Mouse (Mus musculus) G1E (cell line): ENCODE measurements around the gene Tgfa. TPM values are rescaled to one million over a fixed set of nuclear protein-coding genes. Genes with fewer than 3 reads are reported as not detected.

ENCODE experiments used
- ATAC-seq: 2 replicates; pipeline ENCODE4 v1.8.0; 2016; ENCODE audit warnings: mild to moderate bottlenecking; ENCODE audit not compliant: insufficient number of reproducible peaks, poor library complexity, low FRiP score, severe bottlenecking; ENCODE audit errors: extremely low read depth
- DNase-seq: peaks from one replicate; pipeline ENCODE4 v3.0.0; 2012; ENCODE audit warnings: low spot score
- H3K27me3 ChIP-seq: 2 replicates; pipeline ENCODE4 v1.6.1; 2012; ENCODE audit warnings: mild to moderate bottlenecking, low read length, inconsistent platforms; ENCODE audit not compliant: insufficient read depth
- H3K36me3 ChIP-seq: replicated peaks from 2 replicates; pipeline ENCODE3; 2012; ENCODE audit warnings: mild to moderate bottlenecking, inconsistent platforms
- H3K4me1 ChIP-seq: 2 replicates; pipeline ENCODE4 v1.6.1; 2012; ENCODE audit warnings: low read depth, low read length, inconsistent platforms, mixed read lengths; ENCODE audit not compliant: insufficient read depth
- H3K4me3 ChIP-seq: 2 replicates; pipeline ENCODE4 v1.5.1; 2012; ENCODE audit warnings: low read depth, mild to moderate bottlenecking, inconsistent platforms, low read length, moderate library complexity, mixed read lengths
- H3K9me3 ChIP-seq: replicated peaks from 2 replicates; pipeline ENCODE4 v1.6.1; 2012; ENCODE audit warnings: inconsistent platforms
- CTCF ChIP-seq: IDR thresholded peaks from 2 replicates; pipeline ENCODE4 v1.5.1; 2012; ENCODE audit warnings: low read depth, low read length, inconsistent platforms, mixed read lengths
- GATA1 ChIP-seq: IDR thresholded peaks from 2 replicates; pipeline ENCODE4 v1.6.1; 2012; ENCODE audit warnings: borderline replicate concordance, low read length, inconsistent platforms, mixed read lengths
- GATA2 ChIP-seq: IDR thresholded peaks from 2 replicates; pipeline ENCODE4 v1.6.1; 2012; ENCODE audit warnings: low read depth, low read length, inconsistent platforms, borderline replicate concordance
- POLR2AphosphoS5 ChIP-seq: IDR thresholded peaks from 2 replicates; pipeline ENCODE4 v1.6.1; 2012; ENCODE audit warnings: low read depth, low read length, inconsistent platforms; ENCODE audit not compliant: insufficient replicate concordance
- TAL1 ChIP-seq: conservative IDR thresholded peaks from 2 replicates; pipeline ENCODE4 v1.6.1; 2012; ENCODE audit warnings: low read depth, low read length, inconsistent platforms, mixed read lengths
- polyA plus RNA-seq: library from polyadenylated mRNA; stranded (reverse); fragments of >175 nt; gene quantifications from 2 replicates; pipeline ENCODE4 v1.2.3, GENCODE M21; 2012
- total RNA-seq, 2 experiments: library from RNA; stranded (forward) in 1 of 2; stranded (reverse) in 1 of 2; fragments of 200-1000 nt in 1 of 2; fragments of >200 nt in 1 of 2; fragmentation: Nextera tagmentation in 1 of 2; gene quantifications; 2 replicates each; pipeline ENCODE4 v1.2.3; 2014 to 2017

The Tgfa gene
- total and polyA plus RNA-seq, 3 experiments = 13.3 to 30.6 (median 28.8) TPM

- ATAC-seq (no peak), DNase-seq (no peak)
- Histone ChIP-seq H3K36me3 (peaks cover 76% of the 10 kb centered on the region), H3K27me3 (no peaks in the 10 kb centered on the region), H3K4me1 (peaks cover 30% of the 10 kb centered on the region), H3K4me3 (no peak overlapping the region), H3K9me3 (no peaks in the 10 kb centered on the region)
- TF ChIP-seq POLR2AphosphoS5 (no peak), GATA1 (no peak), CTCF (no peak), TAL1 (no peak), GATA2 (no peak)
Measured at GRCm38 (mm10) chr6:86209133-86210016, 14.4 kb downstream of the Tgfa start.

DNA sequence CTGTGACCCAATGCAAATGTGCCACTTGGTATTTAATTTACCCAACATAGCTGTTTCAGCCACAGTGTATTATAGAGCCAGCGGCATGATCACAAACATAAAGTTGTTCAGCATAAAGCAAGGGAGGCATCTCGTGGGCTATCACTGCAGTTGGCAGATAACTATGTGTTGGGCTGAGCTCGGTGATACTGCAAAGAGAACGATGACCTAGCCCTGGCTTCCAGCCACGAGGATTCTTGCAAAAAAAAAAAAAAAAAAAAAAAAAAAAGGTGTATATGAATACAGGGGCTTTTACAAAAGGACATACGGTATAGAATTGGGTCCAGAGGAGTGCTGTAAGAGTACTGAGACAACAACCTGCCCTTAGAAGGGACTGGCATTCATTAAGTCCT lies 15.0 kb downstream of the Tgfa start:
- DNase-seq (no peak), ATAC-seq (no peak)
- Histone ChIP-seq H3K27me3 (no peaks in the 10 kb centered on the region), H3K36me3 (peaks cover 79% of the 10 kb centered on the region), H3K9me3 (no peaks in the 10 kb centered on the region), H3K4me1 (peaks cover 37% of the 10 kb centered on the region), H3K4me3 (no peak overlapping the region)
- no peak for TF ChIP-seq TAL1
- TF ChIP-seq GATA1 = no peak
- TF ChIP-seq GATA2 = no peak
- TF ChIP-seq CTCF = no peak
- TF ChIP-seq POLR2AphosphoS5 = no peak

GRCm38 (mm10) chr6:86210619-86211018 lies 15.6 kb downstream of the Tgfa start:
- TF ChIP-seq GATA1 (no peak), TAL1 (no peak), CTCF (no peak), GATA2 (no peak), POLR2AphosphoS5 (no peak)
- peaks cover 79% of the 10 kb centered on the region for H3K36me3 ChIP-seq
- no peak for DNase-seq
- peaks cover 38% of the 10 kb centered on the region for H3K4me1 ChIP-seq
- H3K4me3 ChIP-seq = no peak overlapping the region
- no peaks in the 10 kb centered on the region for H3K27me3 ChIP-seq
- no peak for ATAC-seq
- H3K9me3 ChIP-seq = no peaks in the 10 kb centered on the region

- no peak for DNase-seq
- no peak for ATAC-seq
- TF ChIP-seq CTCF = no peak
- no peak for TF ChIP-seq POLR2AphosphoS5
- no peak for TF ChIP-seq GATA2
- no peak for TF ChIP-seq TAL1
- TF ChIP-seq GATA1 = no peak
- Histone ChIP-seq H3K27me3 (no peaks in the 10 kb centered on the region), H3K9me3 (no peaks in the 10 kb centered on the region), H3K4me3 (no peak overlapping the region), H3K36me3 (peaks cover 73% of the 10 kb centered on the region), H3K4me1 (peaks cover 36% of the 10 kb centered on the region)
Measured at GRCm38 (mm10) chr6:86211081-86211763, 16.2 kb downstream of the Tgfa start.

DNA sequence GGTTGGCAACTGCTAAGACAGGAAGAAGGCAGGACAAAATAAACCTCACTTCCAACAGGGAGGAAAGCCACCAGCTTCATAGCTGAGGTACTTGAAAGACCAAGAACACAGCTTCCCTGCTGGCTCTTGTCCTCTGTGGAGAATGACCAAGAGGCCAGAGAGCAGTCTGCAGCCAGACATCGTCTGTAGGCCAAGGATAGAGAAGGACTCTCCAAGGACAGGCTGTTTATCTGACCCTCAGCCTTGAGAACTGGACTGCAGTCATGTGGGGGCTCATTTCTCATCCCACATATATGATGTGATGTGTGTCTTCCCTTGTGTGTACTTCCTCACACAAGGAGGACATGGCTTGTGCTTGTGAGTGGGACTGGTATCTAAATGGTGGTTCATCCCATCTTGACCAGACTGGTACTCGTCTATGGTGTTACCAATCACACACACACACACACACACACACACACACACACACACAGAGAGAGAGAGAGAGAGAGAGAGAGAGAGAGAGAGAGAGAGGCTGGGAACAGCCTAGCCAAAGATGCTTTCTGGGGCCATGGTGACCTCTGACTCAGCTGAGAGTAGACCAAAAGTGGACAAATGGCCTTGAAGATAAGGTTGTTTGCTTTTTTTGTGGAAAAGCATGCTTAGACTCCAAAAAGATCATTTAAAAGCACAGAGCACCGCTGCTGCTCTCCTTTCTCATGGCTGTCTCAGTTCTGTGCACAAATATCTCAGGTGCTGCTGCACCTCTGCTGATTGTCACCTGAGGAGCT lies 18.0 kb downstream of the Tgfa start:
- Histone ChIP-seq H3K27me3 (no peaks in the 10 kb centered on the region), H3K4me1 (peaks cover 47% of the 10 kb centered on the region), H3K9me3 (no peaks in the 10 kb centered on the region), H3K36me3 (peaks cover 72% of the 10 kb centered on the region), H3K4me3 (no peak overlapping the region)
- TF ChIP-seq GATA2 (no peak), GATA1 (no peak), POLR2AphosphoS5 (no peak), TAL1 (no peak), CTCF (no peak)
- DNase-seq (no peak), ATAC-seq (no peak)

DNA sequence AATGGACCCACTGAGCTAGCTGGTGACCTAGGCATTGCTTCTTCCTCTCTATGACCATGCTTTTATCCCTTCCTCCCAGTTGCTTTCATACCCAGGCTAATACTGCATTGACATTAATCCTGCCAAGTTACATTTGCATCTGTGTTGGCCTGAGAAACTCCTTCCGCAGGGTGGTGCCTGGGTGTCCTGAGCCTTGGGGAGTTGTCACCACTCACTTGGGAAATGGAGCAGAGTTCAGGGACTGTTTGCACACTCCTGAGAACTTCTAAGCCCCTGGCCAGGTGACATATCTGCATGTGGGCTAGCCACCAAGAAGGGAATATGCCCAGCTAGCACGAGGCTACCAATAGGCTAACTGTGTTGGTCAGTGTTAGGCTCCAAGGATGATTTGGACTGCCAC lies 23.0 kb downstream of the Tgfa start:
- no peak for ATAC-seq
- TF ChIP-seq GATA2 = no peak
- TF ChIP-seq POLR2AphosphoS5 = no peak
- no peak for TF ChIP-seq CTCF
- no peaks in the 10 kb centered on the region for H3K27me3 ChIP-seq

More for the DNA sequence above, 23.0 kb downstream of the Tgfa start:
- Histone ChIP-seq H3K36me3 (peaks cover 56% of the 10 kb centered on the region), H3K4me3 (no peak overlapping the region; the same call in 1 of the 2 replicates), H3K9me3 (no peaks in the 10 kb centered on the region), H3K4me1 (peaks cover 71% of the 10 kb centered on the region)
- DNase-seq = no peak
